Mouse (Mus musculus): ENCODE results near the gene Rab43. TPM values are rescaled to one million over a fixed set of nuclear protein-coding genes. Genes with fewer than 3 reads are reported as not detected.

Gene Rab43
- polyA plus RNA-seq, 1 experiment from 2014 or later: 16.4 TPM

DNA sequence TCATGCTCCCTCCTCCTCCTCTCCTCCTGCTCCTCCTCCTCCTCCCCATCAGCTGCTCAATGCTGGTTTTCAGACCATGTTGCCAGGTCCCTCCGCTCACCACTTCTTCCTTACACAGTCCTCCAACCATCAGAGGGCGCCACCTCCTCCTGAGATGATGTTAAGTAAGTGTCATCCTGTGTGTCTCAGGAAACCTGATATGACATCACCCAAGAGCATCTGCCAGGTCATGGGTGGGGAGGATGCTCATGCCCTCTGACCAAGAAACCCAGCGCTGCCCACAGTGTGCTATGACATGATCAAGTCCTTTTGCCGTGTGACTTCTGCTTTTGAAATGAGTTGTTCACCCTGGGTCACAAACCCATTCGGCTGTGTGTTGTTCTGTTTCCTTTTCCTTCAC is 69.2 kb downstream of the Rab43 start:
- Histone ChIP-seq H3K27ac (no peak overlapping the region), H3K36me3 (ENCODE audit: insufficient read depth, low read length) (no peaks in the 10 kb centered on the region), H3K9ac (ENCODE audit: low read depth, low read length) (no peak overlapping the region), H3K9me3 (replicated peaks; ENCODE audit: low read length) (no peaks in the 10 kb centered on the region), H3K27me3 (ENCODE audit: insufficient read depth, low read length) (no peaks in the 10 kb centered on the region), H3K4me3 (replicated peaks; ENCODE audit: low read depth, low read length) (no peak overlapping the region), H3K4me1 (replicated peaks; ENCODE audit: insufficient read depth, low read length) (no peaks in the 10 kb centered on the region), H3K4me2 (ENCODE audit: low read length) (no peak overlapping the region)
- TF ChIP-seq CTCF (IDR thresholded peaks at IDR 0.05; ENCODE audit: low read depth): peak; percentile 40; the same call in 1 of the 2 replicates
- 69% methylated on average over 5 of the region's 5 CpGs for WGBS
- no peak; the same call in 1 of the 2 replicates for ATAC-seq (replicated peaks; ENCODE audit: low FRiP score, low read depth)
- no peak for DNase-seq (ENCODE audit: low spot score)

DNA sequence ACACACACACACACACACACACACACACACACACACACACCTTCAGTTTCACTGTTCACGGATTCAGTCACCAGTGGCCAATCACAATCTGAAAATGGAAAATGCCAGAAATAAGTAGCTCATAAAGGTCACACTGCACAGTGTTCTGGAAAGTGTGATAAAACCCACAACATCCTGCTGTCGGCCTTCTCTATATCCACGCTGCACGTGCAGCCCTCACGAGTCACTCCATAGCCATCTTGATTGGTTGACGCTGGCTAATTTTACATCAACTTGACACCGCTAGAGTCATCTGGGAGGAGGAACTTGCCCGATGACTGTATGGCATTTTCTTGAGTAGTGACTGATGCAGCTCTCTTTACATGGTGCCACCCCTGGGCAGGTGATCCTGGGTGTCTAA is 70.0 kb downstream of the Rab43 start:
- H3K27ac ChIP-seq: no peak overlapping the region
- H3K27me3 ChIP-seq (ENCODE audit: insufficient read depth, low read length): no peaks in the 10 kb centered on the region
- no peak overlapping the region for H3K4me3 ChIP-seq (replicated peaks; ENCODE audit: low read depth, low read length)
- H3K4me2 ChIP-seq (ENCODE audit: low read length): no peak overlapping the region
- no peaks in the 10 kb centered on the region for H3K4me1 ChIP-seq (replicated peaks; ENCODE audit: insufficient read depth, low read length)
- no peak for ATAC-seq (replicated peaks; ENCODE audit: low FRiP score, low read depth)
- no peak overlapping the region for H3K9ac ChIP-seq (ENCODE audit: low read depth, low read length)
- TF ChIP-seq CTCF (IDR thresholded peaks at IDR 0.05; ENCODE audit: low read depth): no peak
- DNase-seq (ENCODE audit: low spot score): no peak
- H3K9me3 ChIP-seq (replicated peaks; ENCODE audit: low read length): no peaks in the 10 kb centered on the region
- 92% methylated on average over 8 of the region's 8 CpGs for WGBS
- H3K36me3 ChIP-seq (ENCODE audit: insufficient read depth, low read length): no peaks in the 10 kb centered on the region

DNA sequence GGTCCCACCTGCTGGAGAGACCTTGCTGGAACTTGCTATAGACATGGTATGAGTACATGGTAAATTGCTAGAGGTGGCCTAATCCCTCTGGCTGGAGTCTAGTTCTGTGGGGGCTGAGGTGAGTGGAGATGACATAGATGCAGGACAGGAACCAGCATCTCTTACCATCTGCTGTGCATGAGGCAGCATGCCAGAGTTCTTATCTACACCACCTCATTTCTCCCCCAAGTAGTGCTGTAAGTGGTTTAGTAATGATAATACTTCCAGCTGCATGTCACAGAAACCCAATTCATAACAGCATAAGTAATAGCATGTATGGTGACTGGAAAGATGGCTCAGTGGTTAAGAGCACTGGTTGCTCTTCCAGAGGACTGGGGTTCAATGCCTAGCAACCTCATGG is 71.5 kb downstream of the Rab43 start:
- DNase-seq (ENCODE audit: low spot score) (no peak), ATAC-seq (replicated peaks; ENCODE audit: low FRiP score, low read depth) (no peak)
- H3K36me3 ChIP-seq (ENCODE audit: insufficient read depth, low read length): no peaks in the 10 kb centered on the region
- no peak overlapping the region for H3K27ac ChIP-seq
- H3K9me3 ChIP-seq (replicated peaks; ENCODE audit: low read length): no peaks in the 10 kb centered on the region
- H3K4me3 ChIP-seq (replicated peaks; ENCODE audit: low read depth, low read length): no peak overlapping the region
- H3K4me1 ChIP-seq (replicated peaks; ENCODE audit: insufficient read depth, low read length): no peaks in the 10 kb centered on the region
- H3K9ac ChIP-seq (ENCODE audit: low read depth, low read length): no peak overlapping the region
- no peak overlapping the region for H3K4me2 ChIP-seq (ENCODE audit: low read length)
- no peak for TF ChIP-seq CTCF (IDR thresholded peaks at IDR 0.05; ENCODE audit: low read depth)
- no peaks in the 10 kb centered on the region for H3K27me3 ChIP-seq (ENCODE audit: insufficient read depth, low read length)

DNA sequence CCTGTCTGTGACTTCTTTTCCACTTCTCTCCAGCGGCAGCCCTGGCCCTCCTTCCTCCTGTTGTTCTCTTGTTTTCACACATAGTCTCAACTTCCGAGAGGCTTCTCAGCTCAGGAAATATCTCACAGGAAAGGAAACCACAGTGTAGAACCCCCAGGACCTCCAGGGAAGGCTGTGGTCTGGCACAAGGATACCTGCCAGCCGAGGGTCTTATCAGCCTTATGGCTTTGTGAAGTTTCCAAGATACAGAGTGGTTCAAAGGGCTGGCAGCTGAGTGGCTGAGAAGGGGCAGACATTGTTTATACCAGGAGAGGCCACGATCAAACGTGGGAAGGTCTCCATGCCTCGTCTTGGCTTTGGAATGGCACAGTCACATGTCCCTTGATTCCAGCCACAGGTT is 72.1 kb downstream of the Rab43 start:
- ATAC-seq (replicated peaks; ENCODE audit: low FRiP score, low read depth) (no peak), DNase-seq (ENCODE audit: low spot score) (no peak)
- no peak overlapping the region for H3K27ac ChIP-seq
- no peaks in the 10 kb centered on the region for H3K27me3 ChIP-seq (ENCODE audit: insufficient read depth, low read length)
- no peaks in the 10 kb centered on the region for H3K9me3 ChIP-seq (replicated peaks; ENCODE audit: low read length)
- H3K4me3 ChIP-seq (replicated peaks; ENCODE audit: low read depth, low read length): no peak overlapping the region
- H3K9ac ChIP-seq (ENCODE audit: low read depth, low read length): no peak overlapping the region
- WGBS: 54% methylated on average over 6 of the region's 6 CpGs
- H3K4me2 ChIP-seq (ENCODE audit: low read length): no peak overlapping the region
- no peak for TF ChIP-seq CTCF (IDR thresholded peaks at IDR 0.05; ENCODE audit: low read depth)
- H3K4me1 ChIP-seq (replicated peaks; ENCODE audit: insufficient read depth, low read length): no peaks in the 10 kb centered on the region
- no peaks in the 10 kb centered on the region for H3K36me3 ChIP-seq (ENCODE audit: insufficient read depth, low read length)

Other genes with a start within 250 kb of the Rab43 start
- gene Prokr1, start 221.4 kb downstream of the Rab43 start, polyA plus RNA-seq (2015; fragmentation: Nextera tagmentation; extraction: Ambion mirVana): 2.5 TPM in 2 replicates
- gene Aplf, start 140.0 kb downstream of the Rab43 start, polyA plus RNA-seq (2015; fragmentation: Nextera tagmentation; extraction: Ambion mirVana): 12.7 and 14.3 TPM in 2 replicates
- 1.7 and 2.0 TPM in 2 replicates for gene Efcc1, start 81.3 kb downstream of the Rab43 start, polyA plus RNA-seq (2015; fragmentation: Nextera tagmentation; extraction: Ambion mirVana)
- gene Gp9, start 34.1 kb downstream of the Rab43 start, polyA plus RNA-seq (2015; fragmentation: Nextera tagmentation; extraction: Ambion mirVana): 0.42 and 0.66 TPM in 2 replicates
- 3.0 and 4.1 TPM in 2 replicates for gene Gm45140, start 23.6 kb upstream of the Rab43 start, polyA plus RNA-seq (2015; fragmentation: Nextera tagmentation; extraction: Ambion mirVana)
- 46.6 and 48.5 TPM in 2 replicates for gene Isy1, start 26.6 kb upstream of the Rab43 start, polyA plus RNA-seq (2015; fragmentation: Nextera tagmentation; extraction: Ambion mirVana)
- gene Cnbp, start 38.9 kb upstream of the Rab43 start, polyA plus RNA-seq (2015; fragmentation: Nextera tagmentation; extraction: Ambion mirVana): 881 and 892 TPM in 2 replicates
- gene Copg1, start 75.7 kb upstream of the Rab43 start, polyA plus RNA-seq (2015; fragmentation: Nextera tagmentation; extraction: Ambion mirVana): 101 and 114 TPM in 2 replicates
- gene Hmces, start 101.8 kb upstream of the Rab43 start, polyA plus RNA-seq (2015; fragmentation: Nextera tagmentation; extraction: Ambion mirVana): 47.1 and 55.2 TPM in 2 replicates
- gene H1fx, start 169.5 kb upstream of the Rab43 start, polyA plus RNA-seq (2015; fragmentation: Nextera tagmentation; extraction: Ambion mirVana): 39.4 and 72.1 TPM in 2 replicates
- gene Rab7, start 233.1 kb upstream of the Rab43 start, polyA plus RNA-seq (2015; fragmentation: Nextera tagmentation; extraction: Ambion mirVana): 238 and 244 TPM in 2 replicates

Data from kidney, postnatal 0 days (tissue).